Mouse (Mus musculus) lung, postnatal 14 days (tissue): ENCODE results near the gene Dbx1.

Experiments
- DNase-seq: peaks from one replicate; pipeline ENCODE4 v3.0.0; 2021

Dbx1 gene

GRCm38 (mm10) chr7:49636491-49637115, at the start of gene Dbx1:
Gene Dbx1 (minus strand): TSS chr7:49636849.
- DNase-seq: no peak

GRCm38 (mm10) chr7:49678826-49679377, 42.3 kb upstream of the Dbx1 start:
- DNase-seq: no peak

GRCm38 (mm10) chr7:49678100-49678825, 41.6 kb upstream of the Dbx1 start:
- no peak for DNase-seq

- DNase-seq: no peak
Observed at GRCm38 (mm10) chr7:49677166-49677565, 40.5 kb upstream of the Dbx1 start.

- no peak for DNase-seq
Observed at GRCm38 (mm10) chr7:49676627-49677026, 40.0 kb upstream of the Dbx1 start.

GRCm38 (mm10) chr7:49668260-49668857, 31.7 kb upstream of the Dbx1 start:
- DNase-seq: no peak

- DNase-seq: no peak
Observed at GRCm38 (mm10) chr7:49663575-49663974, 26.9 kb upstream of the Dbx1 start.

GRCm38 (mm10) chr7:49662492-49663026, 25.9 kb upstream of the Dbx1 start:
- DNase-seq: no peak

- no peak for DNase-seq
Observed at GRCm38 (mm10) chr7:49661811-49662491, 25.3 kb upstream of the Dbx1 start.

- no peak for DNase-seq
Observed at GRCm38 (mm10) chr7:49640709-49641305, 4.2 kb upstream of the Dbx1 start.

- no peak for DNase-seq
Observed at GRCm38 (mm10) chr7:49639864-49640708, 3.4 kb upstream of the Dbx1 start.

GRCm38 (mm10) chr7:49638941-49639776, 2.5 kb upstream of the Dbx1 start:
- DNase-seq: no peak

GRCm38 (mm10) chr7:49637851-49638663, 1.4 kb upstream of the Dbx1 start:
- no peak for DNase-seq

GRCm38 (mm10) chr7:49637281-49637680, 632 bp upstream of the Dbx1 start:
- DNase-seq: no peak

- DNase-seq: no peak
Observed at GRCm38 (mm10) chr7:49635971-49636370, 678 bp downstream of the Dbx1 start.

- DNase-seq: no peak
Observed at GRCm38 (mm10) chr7:49635074-49635621, 1.5 kb downstream of the Dbx1 start.

- DNase-seq: no peak
Observed at GRCm38 (mm10) chr7:49634291-49635073, 2.2 kb downstream of the Dbx1 start.

- DNase-seq: no peak
Observed at GRCm38 (mm10) chr7:49633375-49633956, 3.2 kb downstream of the Dbx1 start.
